Mouse (Mus musculus): ENCODE results near the gene 1700084M14Rik.
"Not testable (repeated sequence)": the region's sequence is repeated elsewhere in the genome, so short reads cannot be mapped to it uniquely, and the experiment has no call there.

1700084M14Rik gene

GRCm38 (mm10) chrX:91575811-91576210 lies at the start of gene 1700084M14Rik:
Gene 1700084M14Rik, minus strand, starts transcription at chrX:91575911.
- DNase-seq (ENCODE audit: low spot score in 2 of 2), result not testable (repeated sequence)
